Mouse (Mus musculus): Measurements from ENCODE around the gene St6galnac5. TPM values are rescaled to one million over a fixed set of nuclear protein-coding genes. Genes with fewer than 3 reads are reported as not detected.
A peak's percentile ranks its signal among the peaks of the same experiment; 100 is the strongest.

The St6galnac5 gene
- polyA plus RNA-seq, 1 experiment from 2014 or later = 8.4 TPM

DNA sequence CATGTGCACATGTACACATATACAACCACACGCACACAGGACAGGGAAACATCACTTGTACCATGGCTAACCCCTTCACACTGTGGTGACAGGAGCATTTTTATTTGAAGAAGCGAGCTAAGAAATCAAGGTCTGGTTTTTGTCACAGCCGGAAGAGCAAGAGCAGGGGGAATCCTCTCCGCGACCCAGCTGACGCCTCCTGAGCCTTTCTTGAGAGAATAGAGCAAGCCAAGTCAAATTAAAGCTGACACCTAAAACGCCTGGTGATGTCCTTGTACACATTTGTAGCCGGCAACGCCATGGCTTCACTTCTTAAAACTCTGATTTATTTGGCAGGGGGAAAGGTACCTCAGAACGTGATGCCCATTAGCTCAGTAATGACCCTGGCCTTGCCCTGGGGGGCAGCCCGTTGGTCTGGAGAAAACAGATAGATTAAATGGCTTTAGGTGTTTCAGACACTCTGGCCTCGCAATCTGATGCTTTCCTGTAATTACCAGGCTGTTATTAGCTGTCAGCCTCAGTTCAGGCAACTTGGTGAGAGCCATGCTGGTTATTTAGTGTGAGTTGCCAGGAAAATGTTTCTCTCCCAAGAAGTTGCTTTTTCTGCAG is 126.9 kb downstream of the St6galnac5 start:
- Histone ChIP-seq H3K27ac (ENCODE audit: low read depth, low read length) (no peak overlapping the region), H3K36me3 (ENCODE audit: control insufficient read depth, insufficient read depth, low read length) (no peaks in the 10 kb centered on the region), H3K4me3 (ENCODE audit: low read depth, low read length) (no peak overlapping the region), H3K4me2 (ENCODE audit: low read length) (no peak overlapping the region), H3K9me3 (replicated peaks; ENCODE audit: control insufficient read depth, low read length) (no peaks in the 10 kb centered on the region), H3K27me3 (replicated peaks; ENCODE audit: control insufficient read depth, insufficient read depth, low read length) (no peaks in the 10 kb centered on the region), H3K9ac (ENCODE audit: low read length) (no peak overlapping the region), H3K4me1 (ENCODE audit: control insufficient read depth, insufficient read depth, low read length) (0 out of 2 replicates have a peak, but pooled peaks cover 6% of the 10 kb centered on the region)
- ATAC-seq (no peak), DNase-seq (ENCODE audit: low spot score) (no peak)
- 68% methylated on average over 12 of the region's 12 CpGs for WGBS

DNA sequence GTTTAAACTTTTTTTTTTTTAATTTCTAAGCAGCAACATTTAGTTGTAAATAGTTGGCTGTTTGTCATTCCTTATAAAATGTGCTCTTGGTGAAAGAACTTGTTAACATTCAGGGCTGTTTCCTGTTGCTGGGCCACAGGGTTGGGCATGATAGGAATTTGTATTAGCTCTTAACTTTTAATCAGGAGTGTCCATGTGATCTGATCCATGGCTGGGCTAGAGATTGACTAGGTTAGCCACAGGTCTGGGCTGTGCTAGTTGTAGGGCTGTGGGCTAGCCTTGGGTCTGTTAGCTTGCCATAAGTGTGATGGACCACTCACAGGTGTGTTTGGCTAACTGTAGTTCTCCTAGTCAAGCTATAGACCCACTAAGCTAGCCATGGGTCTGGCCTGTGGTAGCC is 138.1 kb downstream of the St6galnac5 start:
- Histone ChIP-seq H3K4me3 (ENCODE audit: low read depth, low read length) (no peak overlapping the region), H3K36me3 (ENCODE audit: control insufficient read depth, insufficient read depth, low read length) (no peaks in the 10 kb centered on the region), H3K9me3 (replicated peaks; ENCODE audit: control insufficient read depth, low read length) (no peaks in the 10 kb centered on the region), H3K9ac (ENCODE audit: low read length) (no peak overlapping the region), H3K27ac (ENCODE audit: low read depth, low read length) (no peak overlapping the region), H3K4me2 (ENCODE audit: low read length) (no peak overlapping the region), H3K27me3 (replicated peaks; ENCODE audit: control insufficient read depth, insufficient read depth, low read length) (no peaks in the 10 kb centered on the region), H3K4me1 (ENCODE audit: control insufficient read depth, insufficient read depth, low read length) (no peaks in the 10 kb centered on the region)
- ATAC-seq = no peak
- no peak for DNase-seq (ENCODE audit: low spot score)

DNA sequence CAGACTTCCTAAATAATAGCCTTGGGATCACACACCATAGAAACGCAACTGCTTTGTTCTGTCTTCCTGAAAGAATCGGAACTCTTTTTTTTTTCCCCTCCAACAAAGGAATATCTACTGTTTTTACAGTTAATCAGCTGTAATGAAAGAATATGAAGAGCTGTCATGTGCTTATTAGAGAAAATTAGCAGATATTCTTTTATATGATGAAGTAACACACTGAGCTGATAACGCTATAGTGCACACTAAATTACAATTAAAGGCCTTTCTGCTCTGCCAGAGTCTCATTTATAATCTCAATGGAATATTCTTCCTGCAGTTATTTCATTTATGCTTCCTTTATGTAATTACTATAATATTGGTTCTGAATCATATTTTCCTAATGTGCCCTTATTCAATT is 139.4 kb downstream of the St6galnac5 start:
- H3K4me1 ChIP-seq (ENCODE audit: control insufficient read depth, insufficient read depth, low read length) = no peaks in the 10 kb centered on the region
- no peak overlapping the region for H3K4me2 ChIP-seq (ENCODE audit: low read length)
- H3K36me3 ChIP-seq (ENCODE audit: control insufficient read depth, insufficient read depth, low read length) = no peaks in the 10 kb centered on the region
- no peaks in the 10 kb centered on the region for H3K27me3 ChIP-seq (replicated peaks; ENCODE audit: control insufficient read depth, insufficient read depth, low read length)
- H3K9ac ChIP-seq (ENCODE audit: low read length) = no peak overlapping the region
- WGBS = 46% methylated on average over 3 of the region's 3 CpGs
- H3K4me3 ChIP-seq (ENCODE audit: low read depth, low read length) = no peak overlapping the region
- peak; percentile 22 for DNase-seq (ENCODE audit: low spot score)
- no peaks in the 10 kb centered on the region for H3K9me3 ChIP-seq (replicated peaks; ENCODE audit: control insufficient read depth, low read length)
- no peak for ATAC-seq
- H3K27ac ChIP-seq (ENCODE audit: low read depth, low read length) = no peak overlapping the region

GRCm38 (mm10) chr3:152841264-152841663 is 140.8 kb downstream of the St6galnac5 start:
- WGBS = 87% methylated on average over 6 of the region's 6 CpGs
- H3K9me3 ChIP-seq (replicated peaks; ENCODE audit: control insufficient read depth, low read length) = no peaks in the 10 kb centered on the region
- H3K4me2 ChIP-seq (ENCODE audit: low read length) = no peak overlapping the region
- no peaks in the 10 kb centered on the region for H3K4me1 ChIP-seq (ENCODE audit: control insufficient read depth, insufficient read depth, low read length)
- no peak overlapping the region for H3K27ac ChIP-seq (ENCODE audit: low read depth, low read length)
- no peak overlapping the region for H3K9ac ChIP-seq (ENCODE audit: low read length)
- no peaks in the 10 kb centered on the region for H3K27me3 ChIP-seq (replicated peaks; ENCODE audit: control insufficient read depth, insufficient read depth, low read length)
- ATAC-seq = no peak
- H3K36me3 ChIP-seq (ENCODE audit: control insufficient read depth, insufficient read depth, low read length) = no peaks in the 10 kb centered on the region
- DNase-seq (ENCODE audit: low spot score) = no peak
- no peak overlapping the region for H3K4me3 ChIP-seq (ENCODE audit: low read depth, low read length)

GRCm38 (mm10) chr3:152837938-152838337 is 144.1 kb downstream of the St6galnac5 start:
- H3K9me3 ChIP-seq (replicated peaks; ENCODE audit: control insufficient read depth, low read length) = no peaks in the 10 kb centered on the region
- no peak overlapping the region for H3K4me3 ChIP-seq (ENCODE audit: low read depth, low read length)
- H3K36me3 ChIP-seq (ENCODE audit: control insufficient read depth, insufficient read depth, low read length) = no peaks in the 10 kb centered on the region
- ATAC-seq (no peak), DNase-seq (ENCODE audit: low spot score) (peak; percentile 17)
- WGBS = 67% methylated on average over 1 of the region's 1 CpGs
- no peaks in the 10 kb centered on the region for H3K27me3 ChIP-seq (replicated peaks; ENCODE audit: control insufficient read depth, insufficient read depth, low read length)
- no peaks in the 10 kb centered on the region for H3K4me1 ChIP-seq (ENCODE audit: control insufficient read depth, insufficient read depth, low read length)
- H3K27ac ChIP-seq (ENCODE audit: low read depth, low read length) = no peak overlapping the region
- no peak overlapping the region for H3K4me2 ChIP-seq (ENCODE audit: low read length)
- no peak overlapping the region for H3K9ac ChIP-seq (ENCODE audit: low read length)

DNA sequence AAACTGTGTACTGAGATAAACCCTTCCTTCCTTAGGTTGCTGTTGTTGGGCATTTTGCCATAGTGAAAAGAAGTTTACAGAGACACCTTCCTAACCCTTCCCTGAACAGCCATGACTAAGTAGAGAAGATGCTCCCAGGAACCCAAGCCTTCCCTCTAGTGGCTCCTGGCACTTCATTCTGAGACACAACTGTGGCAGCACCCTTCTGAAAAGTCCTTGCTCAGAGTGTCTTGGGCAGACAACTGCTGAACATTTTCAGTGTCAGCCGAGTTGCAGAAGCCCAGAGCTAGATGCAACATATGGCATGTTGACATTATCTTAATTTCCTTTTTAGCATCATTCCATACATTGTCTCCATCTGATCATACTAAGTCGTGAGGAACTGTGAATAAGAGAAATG is 144.6 kb downstream of the St6galnac5 start:
- H3K9me3 ChIP-seq (replicated peaks; ENCODE audit: control insufficient read depth, low read length) = no peaks in the 10 kb centered on the region
- 67% methylated on average over 2 of the region's 2 CpGs for WGBS
- no peak overlapping the region for H3K27ac ChIP-seq (ENCODE audit: low read depth, low read length)
- no peak overlapping the region for H3K4me2 ChIP-seq (ENCODE audit: low read length)
- ATAC-seq = no peak
- H3K36me3 ChIP-seq (ENCODE audit: control insufficient read depth, insufficient read depth, low read length) = no peaks in the 10 kb centered on the region
- DNase-seq (ENCODE audit: low spot score) = no peak
- no peak overlapping the region for H3K9ac ChIP-seq (ENCODE audit: low read length)
- no peak overlapping the region for H3K4me3 ChIP-seq (ENCODE audit: low read depth, low read length)
- no peaks in the 10 kb centered on the region for H3K4me1 ChIP-seq (ENCODE audit: control insufficient read depth, insufficient read depth, low read length)
- no peaks in the 10 kb centered on the region for H3K27me3 ChIP-seq (replicated peaks; ENCODE audit: control insufficient read depth, insufficient read depth, low read length)

- Histone ChIP-seq H3K9me3 (replicated peaks; ENCODE audit: control insufficient read depth, low read length) (no peaks in the 10 kb centered on the region), H3K9ac (ENCODE audit: low read length) (no peak overlapping the region), H3K27ac (ENCODE audit: low read depth, low read length) (no peak overlapping the region), H3K4me1 (ENCODE audit: control insufficient read depth, insufficient read depth, low read length) (no peaks in the 10 kb centered on the region), H3K27me3 (replicated peaks; ENCODE audit: control insufficient read depth, insufficient read depth, low read length) (no peaks in the 10 kb centered on the region), H3K4me3 (ENCODE audit: low read depth, low read length) (no peak overlapping the region), H3K36me3 (ENCODE audit: control insufficient read depth, insufficient read depth, low read length) (no peaks in the 10 kb centered on the region), H3K4me2 (ENCODE audit: low read length) (no peak overlapping the region)
- ATAC-seq (no peak), DNase-seq (ENCODE audit: low spot score) (no peak)
- WGBS = 91% methylated on average over 4 of the region's 4 CpGs
Observed at GRCm38 (mm10) chr3:152832436-152832835, 149.6 kb downstream of the St6galnac5 start.

- Histone ChIP-seq H3K27ac (ENCODE audit: low read depth, low read length) (no peak overlapping the region), H3K9ac (ENCODE audit: low read length) (no peak overlapping the region), H3K36me3 (ENCODE audit: control insufficient read depth, insufficient read depth, low read length) (no peaks in the 10 kb centered on the region), H3K4me2 (ENCODE audit: low read length) (no peak overlapping the region), H3K27me3 (replicated peaks; ENCODE audit: control insufficient read depth, insufficient read depth, low read length) (no peaks in the 10 kb centered on the region), H3K9me3 (replicated peaks; ENCODE audit: control insufficient read depth, low read length) (no peaks in the 10 kb centered on the region), H3K4me3 (ENCODE audit: low read depth, low read length) (no peak overlapping the region), H3K4me1 (ENCODE audit: control insufficient read depth, insufficient read depth, low read length) (no peaks in the 10 kb centered on the region)
- DNase-seq (ENCODE audit: low spot score) (no peak), ATAC-seq (no peak)
- 91% methylated on average over 9 of the region's 9 CpGs for WGBS
Observed at GRCm38 (mm10) chr3:152831974-152832373, 150.1 kb downstream of the St6galnac5 start.

DNA sequence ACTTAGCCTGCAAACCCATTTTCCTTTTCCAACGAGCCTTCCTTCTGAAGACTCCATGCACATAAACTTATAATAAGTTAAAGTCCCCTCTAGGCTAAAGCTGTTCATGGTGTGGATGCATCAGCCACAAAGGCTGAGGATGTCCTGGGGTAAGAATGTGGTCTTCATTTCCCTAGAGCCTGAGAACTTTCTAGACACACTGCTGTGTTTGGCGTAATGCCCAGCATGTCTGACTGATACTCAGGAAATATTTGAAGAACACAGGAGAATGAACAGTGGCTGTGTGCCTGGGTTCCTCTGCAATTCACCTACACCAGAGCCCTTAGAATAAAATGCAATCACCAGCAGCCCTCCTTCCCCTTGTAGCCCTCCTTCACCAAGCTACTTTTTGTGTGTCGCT is 150.7 kb downstream of the St6galnac5 start:
- no peak for ATAC-seq
- no peak overlapping the region for H3K9ac ChIP-seq (ENCODE audit: low read length)
- WGBS = 81% methylated on average over 3 of the region's 3 CpGs
- H3K27me3 ChIP-seq (replicated peaks; ENCODE audit: control insufficient read depth, insufficient read depth, low read length) = no peaks in the 10 kb centered on the region
- H3K4me1 ChIP-seq (ENCODE audit: control insufficient read depth, insufficient read depth, low read length) = no peaks in the 10 kb centered on the region
- DNase-seq (ENCODE audit: low spot score) = peak; percentile 13
- H3K9me3 ChIP-seq (replicated peaks; ENCODE audit: control insufficient read depth, low read length) = no peaks in the 10 kb centered on the region
- H3K27ac ChIP-seq (ENCODE audit: low read depth, low read length) = no peak overlapping the region
- no peak overlapping the region for H3K4me3 ChIP-seq (ENCODE audit: low read depth, low read length)
- H3K36me3 ChIP-seq (ENCODE audit: control insufficient read depth, insufficient read depth, low read length) = no peaks in the 10 kb centered on the region
- no peak overlapping the region for H3K4me2 ChIP-seq (ENCODE audit: low read length)

Measured in forebrain, embryonic 14.5 days (tissue).